Mouse (Mus musculus) forebrain, embryonic 14.5 days (tissue): ENCODE measurements at regions not wholly inside any gene's neighbourhood (a gene's known extent, or its start where the extent isn't known, plus 50 kb on each side); places are given as distances from the start of the nearest gene placed in this dataset.

ENCODE experiments used
- ATAC-seq: fragments of 200-750 bp; cut with Nextera tagmentation; 2 replicates; pipeline ENCODE4 v1.8.0; 2017; ENCODE audit warnings: mild to moderate bottlenecking, moderate library complexity
- DNase-seq: peaks from one replicate; pipeline ENCODE4 v3.0.0-alpha.2; 2015; ENCODE audit warnings: low spot score
- H3K27ac ChIP-seq: fragments of 300-500 bp; sonication (generic); 2 replicates; pipeline ENCODE4 v1.5.1; 2014; ENCODE audit warnings: low read depth, mild to moderate bottlenecking, control low read depth, low read length, moderate library complexity
- H3K27me3 ChIP-seq: fragments of 300-500 bp; sonication (generic); replicated peaks from 2 replicates; pipeline ENCODE4 v1.6.1; 2014; ENCODE audit warnings: low read length, control low read depth, mixed read lengths; ENCODE audit not compliant: control insufficient read depth, insufficient read depth
- H3K36me3 ChIP-seq: fragments of 300-500 bp; sonication (generic); 2 replicates; pipeline ENCODE4 v1.6.1; 2014; ENCODE audit warnings: low read length, control low read depth; ENCODE audit not compliant: control insufficient read depth, insufficient read depth
- H3K4me1 ChIP-seq: fragments of 300-500 bp; sonication (generic); 2 replicates; pipeline ENCODE4 v1.6.1; 2014; ENCODE audit warnings: antibody characterized with exemption, low read length, control low read depth; ENCODE audit not compliant: control insufficient read depth, insufficient read depth
- H3K4me2 ChIP-seq: fragments of 300-500 bp; sonication (generic); 2 replicates; pipeline ENCODE4 v1.6.1; 2014; ENCODE audit warnings: mild to moderate bottlenecking, control low read depth, low read length
- H3K4me3 ChIP-seq: fragments of 300-500 bp; sonication (generic); 2 replicates; pipeline ENCODE4 v1.5.1; 2014; ENCODE audit warnings: low read depth, low read length, control low read depth
- H3K9ac ChIP-seq: fragments of 300-500 bp; sonication (generic); 2 replicates; pipeline ENCODE4 v1.6.1; 2014; ENCODE audit warnings: mild to moderate bottlenecking, low read length, control low read depth, moderate library complexity
- H3K9me3 ChIP-seq: fragments of 300-500 bp; sonication (generic); replicated peaks from 2 replicates; pipeline ENCODE4 v1.6.1; 2016; ENCODE audit warnings: low read length, control low read depth, mixed read lengths; ENCODE audit not compliant: control insufficient read depth
- WGBS: fragments of 180-500 bp; shearing (Covaris S2); extraction: QIAGEN DNeasy Blood & Tissue Kit; methylation state at CpG from one replicate; pipeline ENCODE4 v1.1.7; 2014; 5-methylcytosine and 5-hydroxymethylcytosine counted together

DNA sequence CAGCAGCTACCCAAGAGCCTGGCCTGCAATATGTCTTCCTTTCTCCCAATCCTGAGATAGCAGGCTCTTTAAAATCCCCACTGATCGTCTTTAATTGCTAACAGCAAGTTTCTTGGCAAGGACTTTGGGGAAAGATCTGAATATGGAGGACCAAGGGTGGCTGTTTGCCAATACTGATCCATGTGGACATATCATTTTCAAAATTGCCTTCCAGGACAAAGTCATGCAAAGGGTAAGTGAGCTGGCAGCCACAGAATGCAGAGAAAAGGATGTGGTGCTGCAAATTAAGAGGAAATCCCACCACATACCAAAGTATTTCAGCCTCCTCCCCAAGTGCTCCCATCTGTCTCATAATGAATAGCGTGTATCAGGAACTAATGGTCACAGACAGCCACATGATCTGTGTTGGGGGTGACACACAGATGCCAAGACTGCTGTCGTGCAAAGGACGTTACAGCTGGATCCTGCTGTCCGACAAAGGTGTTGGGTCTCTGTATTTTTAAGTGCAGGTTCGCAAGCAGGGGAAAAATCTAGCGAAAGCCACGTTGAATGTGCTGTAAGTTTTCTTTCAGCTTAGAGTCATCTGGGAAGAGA is 87.6 kb upstream of the 1700024P04Rik start:
- Histone ChIP-seq H3K4me2 (no peak overlapping the region), H3K27ac (no peak overlapping the region), H3K36me3 (no peaks in the 10 kb centered on the region), H3K27me3 (no peaks in the 10 kb centered on the region), H3K4me3 (no peak overlapping the region), H3K9ac (no peak overlapping the region), H3K4me1 (no peaks in the 10 kb centered on the region), H3K9me3 (no peaks in the 10 kb centered on the region)
- 83% methylated on average over 8 of the region's 8 CpGs for WGBS
- ATAC-seq (no peak), DNase-seq (no peak)

DNA sequence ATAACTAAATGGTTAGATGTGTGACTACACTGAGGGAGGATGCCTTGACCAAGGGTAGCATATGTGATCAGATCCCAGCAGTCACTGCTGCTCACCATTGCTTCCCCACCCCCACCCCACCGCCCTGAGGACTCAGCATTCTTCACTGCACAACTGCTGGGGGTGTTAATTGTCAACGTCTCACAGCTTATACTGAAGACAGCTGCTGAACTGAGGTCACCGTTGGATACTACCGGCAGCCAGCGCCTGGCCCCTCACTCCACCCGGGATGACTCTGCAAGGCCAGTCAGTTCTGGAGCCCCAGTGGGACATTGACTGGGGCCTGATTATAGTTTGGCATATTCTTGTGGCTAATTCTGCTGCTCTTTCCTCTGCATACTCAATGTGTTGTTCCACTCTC is 87.0 kb upstream of the 1700024P04Rik start:
- ATAC-seq: no peak
- no peak for DNase-seq
- 60% methylated on average over 6 of the region's 6 CpGs for WGBS
- H3K9me3 ChIP-seq: no peaks in the 10 kb centered on the region
- H3K9ac ChIP-seq: no peak overlapping the region
- no peak overlapping the region for H3K4me3 ChIP-seq
- H3K27ac ChIP-seq: no peak overlapping the region
- H3K4me2 ChIP-seq: no peak overlapping the region
- no peaks in the 10 kb centered on the region for H3K27me3 ChIP-seq
- no peaks in the 10 kb centered on the region for H3K4me1 ChIP-seq
- H3K36me3 ChIP-seq: no peaks in the 10 kb centered on the region

DNA sequence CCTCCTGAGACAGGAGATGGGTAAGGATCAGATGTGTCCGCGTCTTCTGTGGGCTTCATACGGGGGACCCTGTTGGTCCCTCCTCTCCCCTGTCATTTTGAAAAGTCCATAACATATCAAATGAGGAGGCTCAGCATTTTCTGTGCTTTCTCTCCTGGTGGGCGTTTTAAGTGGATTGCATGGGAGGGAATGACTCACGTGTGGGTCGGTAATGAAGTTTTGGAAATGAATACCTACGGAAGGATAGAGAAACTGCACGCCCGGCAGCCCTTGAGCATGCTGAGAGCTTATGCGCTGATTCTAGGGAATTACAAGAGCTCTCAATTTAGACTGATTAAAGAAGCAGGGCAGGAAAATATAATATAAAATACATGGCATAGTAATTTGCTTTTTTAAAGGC is 85.4 kb upstream of the 1700024P04Rik start:
- H3K27ac ChIP-seq: no peak overlapping the region
- DNase-seq (no peak), ATAC-seq (no peak)
- H3K9ac ChIP-seq: no peak overlapping the region
- H3K9me3 ChIP-seq: no peaks in the 10 kb centered on the region
- no peaks in the 10 kb centered on the region for H3K36me3 ChIP-seq
- no peaks in the 10 kb centered on the region for H3K4me1 ChIP-seq
- WGBS: 92% methylated on average over 10 of the region's 10 CpGs
- no peak overlapping the region for H3K4me3 ChIP-seq
- H3K4me2 ChIP-seq: no peak overlapping the region
- no peaks in the 10 kb centered on the region for H3K27me3 ChIP-seq

DNA sequence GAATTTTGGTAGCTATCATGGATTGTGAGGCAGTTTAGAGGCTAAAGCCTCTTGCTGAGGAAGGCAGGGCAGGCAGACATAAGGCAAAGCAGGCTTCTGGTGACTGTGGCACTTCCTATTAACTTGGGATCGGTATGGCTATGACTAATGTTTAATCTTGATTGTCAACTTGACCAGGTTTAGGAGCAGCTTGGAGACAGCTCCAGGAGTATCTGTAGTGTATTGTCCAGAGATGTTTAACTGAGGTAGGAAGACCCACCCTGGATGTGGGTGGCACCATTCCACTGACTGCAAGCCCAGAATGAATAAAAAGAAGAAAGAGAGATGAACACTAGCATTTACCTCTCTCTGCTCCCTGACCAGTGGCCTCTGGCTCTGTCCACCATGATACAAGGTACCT is 83.1 kb upstream of the 1700024P04Rik start:
- H3K9me3 ChIP-seq: no peaks in the 10 kb centered on the region
- H3K9ac ChIP-seq: no peak overlapping the region
- H3K4me1 ChIP-seq: 0 out of 2 replicates have a peak, but pooled peaks cover 2% of the 10 kb centered on the region
- DNase-seq: no peak
- H3K4me2 ChIP-seq: no peak overlapping the region
- H3K4me3 ChIP-seq: no peak overlapping the region
- H3K27ac ChIP-seq: no peak overlapping the region
- no peak for ATAC-seq
- H3K27me3 ChIP-seq: no peaks in the 10 kb centered on the region
- 96% methylated on average over 1 of the region's 1 CpGs for WGBS
- H3K36me3 ChIP-seq: no peaks in the 10 kb centered on the region

DNA sequence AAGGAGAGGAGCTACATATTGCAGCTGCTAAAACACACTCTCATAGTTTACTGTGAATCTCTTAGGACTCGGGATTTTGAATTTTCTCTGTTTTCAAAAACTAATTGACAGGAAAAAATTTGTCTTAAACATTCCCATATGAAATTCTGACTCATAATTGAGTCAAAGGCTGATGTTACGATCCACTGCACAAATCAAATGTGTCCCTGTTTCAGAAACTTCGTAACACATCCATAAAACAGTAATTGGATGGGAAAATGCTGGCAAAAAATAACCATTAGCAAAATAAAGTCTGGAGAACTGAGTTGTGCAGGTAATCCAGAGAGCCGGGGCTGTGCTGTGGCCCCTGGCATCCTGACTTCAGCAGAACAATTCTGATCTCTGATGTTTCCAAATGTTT is 79.1 kb upstream of the 1700024P04Rik start:
- Histone ChIP-seq H3K4me2 (no peak overlapping the region), H3K36me3 (no peaks in the 10 kb centered on the region), H3K9me3 (no peaks in the 10 kb centered on the region), H3K27ac (no peak overlapping the region), H3K9ac (no peak overlapping the region), H3K27me3 (no peaks in the 10 kb centered on the region), H3K4me3 (no peak overlapping the region), H3K4me1 (0 out of 2 replicates have a peak, but pooled peaks cover 2% of the 10 kb centered on the region)
- DNase-seq: no peak
- no peak for ATAC-seq
- 45% methylated on average over 4 of the region's 4 CpGs for WGBS

DNA sequence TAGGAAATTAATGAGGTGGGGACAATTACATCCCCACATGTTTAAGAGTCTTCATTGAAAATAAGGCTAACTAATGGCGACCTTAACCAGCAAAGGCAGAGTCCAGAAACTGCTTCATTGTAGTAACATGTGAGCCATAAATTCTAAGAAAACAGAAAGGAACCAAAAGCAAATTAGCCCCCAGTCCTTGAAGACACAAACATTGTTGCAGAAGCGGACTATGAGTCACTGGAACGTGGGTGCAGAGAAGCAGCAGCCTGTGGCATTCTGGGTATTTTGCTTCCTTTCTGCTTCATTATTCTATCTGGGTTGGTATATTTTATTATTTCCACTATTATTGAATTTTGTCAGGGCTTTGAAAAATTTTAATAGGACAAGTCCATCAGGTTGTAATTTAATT is 78.6 kb upstream of the 1700024P04Rik start:
- Histone ChIP-seq H3K4me3 (no peak overlapping the region), H3K4me2 (no peak overlapping the region), H3K27ac (no peak overlapping the region), H3K36me3 (no peaks in the 10 kb centered on the region), H3K9me3 (no peaks in the 10 kb centered on the region), H3K27me3 (no peaks in the 10 kb centered on the region), H3K4me1 (0 out of 2 replicates have a peak, but pooled peaks cover 2% of the 10 kb centered on the region), H3K9ac (no peak overlapping the region)
- 18% methylated on average over 3 of the region's 3 CpGs for WGBS
- ATAC-seq (no peak), DNase-seq (no peak)

DNA sequence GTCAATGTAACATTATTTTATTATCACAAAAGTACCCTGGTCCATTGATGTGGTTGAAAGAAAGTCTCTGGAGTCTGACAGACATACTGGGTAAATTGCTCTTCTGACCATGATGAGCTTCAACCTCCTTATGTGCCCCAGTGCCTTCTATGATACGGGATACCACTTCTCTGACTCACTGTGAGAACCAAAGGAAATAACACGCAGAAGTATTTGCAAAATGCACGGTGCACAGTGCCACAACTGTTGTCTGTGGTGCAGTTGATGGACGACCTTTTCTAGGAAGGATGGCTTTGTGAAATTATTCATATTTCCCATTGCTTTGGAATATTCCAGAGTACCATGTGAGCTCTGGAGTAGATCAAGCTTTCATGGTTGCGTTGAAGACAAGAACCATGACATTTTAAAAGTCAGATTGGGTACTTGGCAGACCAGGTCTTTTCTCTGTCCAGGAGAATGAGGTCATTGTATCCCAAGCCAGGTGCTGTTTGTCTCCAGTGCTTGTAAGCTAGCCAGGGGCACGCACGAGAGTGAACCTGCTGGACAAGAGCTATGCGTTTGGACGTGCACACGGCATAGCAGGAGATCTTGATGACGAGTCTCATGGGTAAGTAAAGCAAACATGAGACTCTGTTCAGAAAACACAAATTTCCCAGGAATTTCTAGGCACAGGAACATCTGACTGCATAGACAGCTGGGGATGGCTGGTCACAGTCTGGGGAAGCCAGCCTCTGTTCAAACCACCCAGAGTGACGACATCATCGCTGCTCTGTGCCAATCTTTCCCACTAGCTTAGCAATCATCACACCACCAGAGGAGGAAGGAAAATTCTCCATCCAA is 74.0 kb upstream of the 1700024P04Rik start:
- H3K4me3 ChIP-seq: no peak overlapping the region
- DNase-seq (no peak), ATAC-seq (no peak)
- H3K9me3 ChIP-seq: no peaks in the 10 kb centered on the region
- no peaks in the 10 kb centered on the region for H3K27me3 ChIP-seq
- H3K4me1 ChIP-seq: no peaks in the 10 kb centered on the region
- no peaks in the 10 kb centered on the region for H3K36me3 ChIP-seq
- no peak overlapping the region for H3K9ac ChIP-seq
- 92% methylated on average over 13 of the region's 13 CpGs for WGBS
- no peak overlapping the region for H3K4me2 ChIP-seq
- no peak overlapping the region for H3K27ac ChIP-seq

DNA sequence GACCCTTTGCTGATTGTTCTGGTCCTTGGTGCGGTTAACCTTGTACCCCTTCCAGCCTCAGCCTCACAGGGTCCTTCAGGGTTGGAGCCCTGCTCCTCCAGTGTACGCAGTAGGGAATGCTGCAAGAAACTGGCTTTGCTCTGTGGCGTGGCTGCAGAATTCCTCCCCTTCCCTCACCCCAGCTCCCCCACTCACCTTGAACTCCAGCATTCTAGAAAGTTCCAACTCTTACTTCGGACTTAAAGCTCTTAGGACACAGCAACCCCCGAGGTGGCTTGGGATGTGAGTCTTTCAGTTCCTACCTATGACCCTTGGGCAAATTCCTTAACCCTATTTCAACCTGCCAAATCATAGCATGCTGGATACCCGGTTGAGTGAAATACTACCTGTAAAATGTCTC is 73.3 kb upstream of the 1700024P04Rik start:
- no peak overlapping the region for H3K9ac ChIP-seq
- H3K36me3 ChIP-seq: no peaks in the 10 kb centered on the region
- 91% methylated on average over 6 of the region's 6 CpGs for WGBS
- no peak overlapping the region for H3K4me2 ChIP-seq
- ATAC-seq (no peak), DNase-seq (no peak)
- H3K27me3 ChIP-seq: no peaks in the 10 kb centered on the region
- no peak overlapping the region for H3K27ac ChIP-seq
- no peaks in the 10 kb centered on the region for H3K9me3 ChIP-seq
- no peaks in the 10 kb centered on the region for H3K4me1 ChIP-seq
- no peak overlapping the region for H3K4me3 ChIP-seq

DNA sequence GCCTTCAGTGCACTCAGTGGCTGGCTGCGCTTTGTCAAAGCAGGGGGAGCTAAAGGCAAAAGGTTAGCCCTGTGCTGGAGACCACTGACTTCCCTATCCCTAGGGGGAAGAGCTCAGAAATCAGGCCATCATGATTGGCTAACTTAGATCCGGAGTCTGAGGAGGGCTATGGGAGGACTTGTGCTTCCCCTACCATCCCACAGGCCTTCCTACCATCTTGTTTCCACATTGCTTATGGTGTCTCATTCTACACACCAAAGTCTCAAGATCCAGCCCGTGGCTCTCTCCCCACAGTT is 72.9 kb upstream of the 1700024P04Rik start:
- H3K4me1 ChIP-seq: no peaks in the 10 kb centered on the region
- H3K36me3 ChIP-seq: no peaks in the 10 kb centered on the region
- H3K9me3 ChIP-seq: no peaks in the 10 kb centered on the region
- no peak overlapping the region for H3K27ac ChIP-seq
- 79% methylated on average over 3 of the region's 3 CpGs for WGBS
- no peaks in the 10 kb centered on the region for H3K27me3 ChIP-seq
- no peak overlapping the region for H3K4me2 ChIP-seq
- no peak overlapping the region for H3K9ac ChIP-seq
- ATAC-seq (no peak), DNase-seq (no peak)
- no peak overlapping the region for H3K4me3 ChIP-seq
